Mouse (Mus musculus) kidney, postnatal 0 days (tissue): ENCODE measurements around the gene Traf2. TPM values are rescaled to one million over a fixed set of nuclear protein-coding genes. Genes with fewer than 3 reads are reported as not detected.
A peak's percentile ranks its signal among the peaks of the same experiment; 100 is the strongest.

Experiments used
- ATAC-seq: fragments of 200-750 bp; cut with Nextera tagmentation; replicated peaks from 2 replicates; pipeline ENCODE4 v1.8.0; 2017; ENCODE audit warnings: low read depth, moderate number of reproducible peaks, moderate TSS enrichment, moderate library complexity; ENCODE audit not compliant: low FRiP score
- DNase-seq: peaks from one replicate; pipeline ENCODE4 v3.0.0-alpha.2; 2016; ENCODE audit warnings: low spot score
- H3K27ac ChIP-seq: fragments of 300-500 bp; sonication (generic); 2 replicates; pipeline ENCODE4 v1.5.1; 2014; ENCODE audit warnings: mild to moderate bottlenecking
- H3K27me3 ChIP-seq: fragments of 300-500 bp; sonication (generic); 2 replicates; pipeline ENCODE4 v1.6.1; 2014; ENCODE audit warnings: low read length, mixed read lengths; ENCODE audit not compliant: insufficient read depth
- H3K36me3 ChIP-seq: fragments of 300-500 bp; sonication (generic); 2 replicates; pipeline ENCODE4 v1.6.1; 2014; ENCODE audit warnings: low read length, mixed read lengths; ENCODE audit not compliant: insufficient read depth
- H3K4me1 ChIP-seq: fragments of 300-500 bp; sonication (generic); replicated peaks from 2 replicates; pipeline ENCODE4 v1.6.1; 2014; ENCODE audit warnings: antibody characterized with exemption, low read length, mixed read lengths; ENCODE audit not compliant: insufficient read depth
- H3K4me2 ChIP-seq: fragments of 300-500 bp; sonication (generic); 2 replicates; pipeline ENCODE4 v1.6.1; 2014; ENCODE audit warnings: mild to moderate bottlenecking, low read length, moderate library complexity, mixed read lengths
- H3K4me3 ChIP-seq: fragments of 300-500 bp; sonication (generic); replicated peaks from 2 replicates; pipeline ENCODE4 v1.5.1; 2014; ENCODE audit warnings: low read depth, low read length
- H3K9ac ChIP-seq: fragments of 300-500 bp; sonication (generic); 2 replicates; pipeline ENCODE4 v1.6.1; 2014; ENCODE audit warnings: low read depth, low read length
- H3K9me3 ChIP-seq: fragments of 300-500 bp; sonication (generic); replicated peaks from 2 replicates; pipeline ENCODE4 v1.6.1; 2016; ENCODE audit warnings: low read length, inconsistent platforms, mixed read lengths
- CTCF ChIP-seq: IDR thresholded peaks from 2 replicates; pipeline ENCODE4 v1.5.1; 2016; ENCODE audit warnings: antibody characterized with exemption, low read depth, mild to moderate bottlenecking, moderate library complexity
- WGBS: fragments of 180-500 bp; shearing (Covaris S2); extraction: QIAGEN DNeasy Blood & Tissue Kit; methylation state at CpG from one replicate; pipeline ENCODE4 v1.1.7; 2014; 5-methylcytosine and 5-hydroxymethylcytosine counted together
- polyA plus RNA-seq: library from polyadenylated mRNA; unstranded; fragments of >200 nt; fragmentation: Nextera tagmentation; extraction: Ambion mirVana; gene quantifications from 2 replicates; pipeline ENCODE4 v1.2.1, GENCODE M21; 2015

The Traf2 gene
- polyA plus RNA-seq, 1 experiment from 2014 or later: 24.4 TPM

DNA sequence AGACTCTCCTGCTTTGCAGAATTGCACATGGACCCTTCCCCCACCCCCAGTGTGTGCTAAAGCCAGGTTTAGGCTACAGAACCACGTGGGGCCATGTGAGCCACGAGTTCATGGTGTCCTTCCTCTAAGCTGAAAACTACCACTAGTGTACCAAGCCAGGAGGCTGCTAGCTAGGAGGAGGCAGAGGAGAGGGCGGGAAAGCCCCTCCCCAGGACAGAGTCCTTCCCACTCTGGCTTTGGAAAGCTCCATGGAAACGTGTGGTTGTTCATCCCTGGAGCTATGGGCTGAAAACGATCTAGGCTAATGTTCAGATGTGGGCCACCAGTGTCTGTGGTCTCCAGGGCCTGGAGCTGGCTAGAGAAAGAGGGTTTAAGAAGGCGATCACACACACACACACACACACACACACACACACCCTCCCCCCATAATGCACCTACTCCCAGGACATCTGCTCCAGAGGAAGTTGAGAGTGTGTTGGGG lies 33.9 kb upstream of the Traf2 start:
- H3K4me2 ChIP-seq: peak overlapping the region; percentile 78; the same call in 1 of the 2 replicates
- DNase-seq (no peak), ATAC-seq (no peak)
- H3K4me1 ChIP-seq: peaks cover 42% of the 10 kb centered on the region
- no peak overlapping the region for H3K4me3 ChIP-seq
- H3K9ac ChIP-seq: no peak overlapping the region
- H3K36me3 ChIP-seq: peaks cover 14% of the 10 kb centered on the region
- peaks cover 51% of the 10 kb centered on the region for H3K27me3 ChIP-seq
- no peak for TF ChIP-seq CTCF
- no peaks in the 10 kb centered on the region for H3K9me3 ChIP-seq
- 39% methylated on average over 6 of the region's 6 CpGs for WGBS
- H3K27ac ChIP-seq: no peak overlapping the region

DNA sequence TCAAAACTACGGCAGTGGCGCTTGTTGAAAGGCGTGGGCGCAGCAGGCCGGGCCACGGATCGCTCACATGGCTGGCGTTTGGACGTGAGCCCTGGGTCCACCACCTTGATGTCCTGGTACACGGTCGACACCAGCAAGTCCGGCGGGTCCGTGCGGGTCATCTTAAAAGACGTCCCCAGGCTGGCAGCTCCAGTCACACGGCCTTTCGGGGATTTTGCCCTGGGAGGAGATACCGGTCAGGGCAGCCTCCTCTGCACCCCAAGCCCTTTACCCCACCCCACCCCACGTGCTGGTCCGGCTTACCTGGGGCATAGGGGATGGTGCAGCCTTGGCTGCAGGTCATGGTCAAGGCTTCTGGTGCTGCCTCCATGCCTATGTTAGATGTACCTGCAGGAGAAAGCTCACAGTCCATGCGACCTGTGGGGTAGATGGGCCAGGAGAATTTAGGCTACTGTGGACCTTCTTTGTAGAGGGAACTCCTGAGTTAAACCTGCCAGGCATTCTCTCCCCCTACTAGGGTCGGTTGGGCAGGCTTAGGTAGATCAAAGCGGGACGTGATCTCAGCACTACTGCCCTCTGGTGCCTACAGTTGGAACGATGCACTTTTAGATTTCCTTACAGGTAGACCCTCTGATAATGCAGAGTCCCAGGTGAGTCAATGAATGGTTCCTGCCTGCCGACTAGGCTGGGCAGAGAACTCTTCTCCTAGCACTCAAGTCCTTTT lies 33.2 kb upstream of the Traf2 start:
- Histone ChIP-seq H3K27me3 (peaks cover 51% of the 10 kb centered on the region), H3K9me3 (no peaks in the 10 kb centered on the region), H3K4me2 (peak overlapping the region; percentile 36), H3K9ac (no peak overlapping the region), H3K4me1 (peaks cover 46% of the 10 kb centered on the region), H3K36me3 (peaks cover 10% of the 10 kb centered on the region), H3K27ac (no peak overlapping the region), H3K4me3 (peak overlapping the region; percentile 25)
- ATAC-seq (no peak), DNase-seq (peak; percentile 61)
- peak; percentile 69 for TF ChIP-seq CTCF
- WGBS: 3% methylated on average over 21 of the region's 27 CpGs

DNA sequence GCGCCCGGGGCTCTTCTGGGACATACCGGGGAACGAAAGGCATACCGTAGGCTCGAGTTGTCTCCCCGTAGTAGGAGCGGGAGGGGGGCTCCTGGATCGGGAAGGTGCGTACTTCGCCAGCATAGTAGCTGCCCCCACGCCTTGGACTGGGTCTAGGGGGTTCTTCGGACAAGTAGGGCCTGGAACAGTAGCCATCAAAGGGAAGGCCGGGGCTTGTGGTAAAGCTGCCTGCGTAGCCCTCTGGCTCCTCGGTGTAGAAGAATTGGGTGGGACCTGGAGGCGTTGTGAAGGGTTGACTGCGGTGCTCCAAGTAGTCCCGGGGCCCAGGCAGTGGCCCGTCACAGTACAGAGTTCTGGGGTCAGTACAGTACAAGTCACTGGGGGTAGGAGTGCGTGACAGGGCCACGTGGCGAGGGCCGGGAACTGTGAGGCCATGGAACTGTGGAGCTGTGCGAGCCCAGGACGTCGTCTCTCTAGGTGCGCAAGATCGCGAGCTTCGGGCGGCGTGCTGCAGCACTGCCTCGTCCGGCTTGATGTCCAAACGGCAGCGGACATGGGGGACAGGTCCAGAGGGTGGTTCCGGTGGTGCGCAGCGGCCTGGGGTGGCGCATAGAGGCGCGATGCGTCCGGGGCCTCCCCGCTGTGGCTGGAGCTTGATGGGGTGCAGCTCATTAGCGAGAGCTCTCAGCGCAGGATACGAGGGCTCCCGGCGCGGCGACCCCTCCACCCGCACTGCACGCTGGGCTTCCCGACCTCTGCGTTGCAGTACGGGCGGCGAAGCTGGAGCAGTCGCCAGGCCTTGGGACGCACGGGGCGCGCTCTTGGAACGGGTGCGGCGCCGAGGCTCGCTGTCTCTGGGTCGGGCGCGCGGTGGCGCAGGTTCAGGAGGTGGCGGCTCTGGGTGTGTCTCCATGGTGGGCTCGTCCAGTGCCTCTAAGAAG lies 32.3 kb upstream of the Traf2 start:
- Histone ChIP-seq H3K4me2 (peak overlapping the region; percentile 37), H3K9me3 (no peaks in the 10 kb centered on the region), H3K9ac (no peak overlapping the region), H3K27me3 (peaks cover 51% of the 10 kb centered on the region), H3K4me1 (peaks cover 46% of the 10 kb centered on the region), H3K4me3 (peak overlapping the region; percentile 25), H3K27ac (no peak overlapping the region), H3K36me3 (peaks cover 3% of the 10 kb centered on the region; the same call in 1 of the 2 replicates)
- TF ChIP-seq CTCF: no peak
- DNase-seq (no peak), ATAC-seq (no peak)
- 6% methylated on average over 77 of the region's 77 CpGs for WGBS

DNA sequence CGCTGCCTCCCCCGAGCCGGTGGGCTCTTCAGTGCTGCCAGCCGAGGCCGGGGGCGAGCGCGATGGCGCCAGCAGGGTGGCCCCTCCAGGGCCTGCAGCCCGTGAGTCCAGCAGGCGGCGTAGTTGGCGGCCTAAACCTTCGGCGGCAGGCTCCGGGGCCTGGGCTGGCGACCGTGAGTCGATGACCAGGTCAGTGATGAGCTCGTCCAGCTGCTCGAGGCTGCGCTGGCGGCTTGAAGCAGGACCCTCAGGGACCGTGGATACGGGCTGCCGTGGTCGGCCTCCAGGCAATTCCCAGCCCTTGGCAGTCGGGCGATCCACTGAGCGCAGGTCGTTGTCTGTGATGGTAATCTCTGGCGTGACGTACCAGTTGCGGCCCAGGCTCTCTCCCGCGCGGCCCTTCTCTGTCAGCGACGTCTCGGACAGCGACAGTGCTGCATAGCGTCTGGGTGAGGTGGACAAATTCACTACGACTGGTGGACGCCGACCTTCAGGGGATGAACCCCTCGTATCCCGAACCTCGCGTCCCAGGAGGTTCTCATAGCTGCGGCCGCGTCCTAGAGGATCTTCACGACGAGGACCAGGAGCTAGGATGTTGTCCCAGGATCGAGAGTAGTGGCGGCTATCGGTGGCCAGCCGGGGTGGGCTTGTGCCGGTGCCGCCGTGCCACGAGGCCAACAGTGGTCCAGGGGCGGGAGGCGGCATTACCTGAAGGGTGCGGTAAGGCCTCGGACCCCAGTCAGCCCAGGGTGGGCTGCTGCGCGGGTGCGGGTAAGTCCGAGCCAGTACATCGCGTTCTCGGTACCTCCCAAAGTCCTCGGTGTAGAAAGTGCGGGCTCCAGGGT lies 31.4 kb upstream of the Traf2 start:
- H3K4me3 ChIP-seq: peak overlapping the region; percentile 4
- WGBS: 7% methylated on average over 75 of the region's 75 CpGs
- H3K27ac ChIP-seq: no peak overlapping the region
- peak overlapping the region; percentile 37 for H3K4me2 ChIP-seq
- DNase-seq: no peak
- peaks cover 2% of the 10 kb centered on the region; the same call in 1 of the 2 replicates for H3K36me3 ChIP-seq
- TF ChIP-seq CTCF: peak; percentile 49
- no peak for ATAC-seq
- H3K27me3 ChIP-seq: peaks cover 51% of the 10 kb centered on the region
- peaks cover 54% of the 10 kb centered on the region for H3K4me1 ChIP-seq
- H3K9me3 ChIP-seq: no peaks in the 10 kb centered on the region
- H3K9ac ChIP-seq: no peak overlapping the region

DNA sequence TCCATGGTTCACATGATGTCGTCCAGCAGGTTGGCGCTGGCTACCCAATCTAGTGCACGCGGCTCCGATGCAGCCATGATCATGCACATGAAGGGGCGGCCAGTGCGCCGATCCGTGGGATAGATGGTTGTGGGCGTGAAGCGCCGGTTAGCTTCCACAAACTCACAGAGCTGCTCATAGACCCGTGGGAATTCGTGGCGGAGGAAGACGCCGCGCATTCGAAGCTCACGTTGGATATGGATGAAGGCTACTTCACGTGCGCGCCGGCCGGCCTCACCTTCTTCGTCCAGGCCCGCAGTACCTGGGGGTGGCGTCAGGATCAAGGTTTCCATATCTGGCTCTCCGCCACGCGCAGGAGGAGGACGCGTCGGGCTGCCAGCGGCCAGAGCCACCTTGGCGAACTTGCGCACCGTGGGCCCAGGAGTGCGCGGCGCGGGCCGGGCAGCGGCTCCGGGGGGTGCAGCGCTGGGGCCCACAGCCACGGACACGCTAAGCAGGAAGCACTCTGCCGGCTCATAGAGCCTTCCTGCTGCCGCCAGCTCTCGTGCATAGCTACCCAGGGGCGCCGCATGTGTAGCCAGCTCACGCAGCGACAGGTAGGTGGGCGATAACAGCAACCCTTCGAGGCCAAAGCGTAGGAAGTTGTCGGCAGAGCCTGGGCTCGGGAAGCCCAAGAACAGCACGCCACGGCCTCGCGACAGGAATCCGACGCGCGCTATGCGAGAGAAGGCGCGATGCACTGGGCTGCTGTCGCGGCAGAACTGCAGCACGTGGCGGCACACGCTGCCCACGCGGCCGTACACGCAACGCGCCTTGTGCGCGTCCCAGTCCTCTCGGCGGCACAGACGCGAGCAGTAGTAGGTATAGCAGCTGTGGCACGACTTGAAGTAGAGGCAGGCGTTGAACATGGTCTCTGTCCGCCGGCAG lies 30.5 kb upstream of the Traf2 start:
- peaks cover 51% of the 10 kb centered on the region for H3K27me3 ChIP-seq
- 0 out of 2 replicates have a peak overlapping the region, but pooled peaks have one; percentile 35 for H3K9ac ChIP-seq
- peaks cover 56% of the 10 kb centered on the region for H3K4me1 ChIP-seq

More for the DNA sequence above, 30.5 kb upstream of the Traf2 start:
- Histone ChIP-seq H3K36me3 (no peaks in the 10 kb centered on the region), H3K4me3 (peak overlapping the region; percentile 4), H3K9me3 (no peaks in the 10 kb centered on the region), H3K4me2 (peak overlapping the region; percentile 37; the same call in 1 of the 2 replicates), H3K27ac (no peak overlapping the region)
- TF ChIP-seq CTCF: no peak
- no peak for DNase-seq
- no peak for ATAC-seq
- WGBS: 21% methylated on average over 92 of the region's 92 CpGs
